Mouse (Mus musculus) heart, postnatal 25 days (tissue): ENCODE measurements at regions not wholly inside any gene's neighbourhood (a gene's known extent, or its start where the extent isn't known, plus 50 kb on each side); places are given as distances from the start of the nearest gene placed in this dataset.
"Not testable (repeated sequence)": the region's sequence is repeated elsewhere in the genome, so short reads cannot be mapped to it uniquely, and the experiment has no call there.

Experiments used
- DNase-seq: peaks from one replicate; pipeline ENCODE4 v3.0.0; 2022; ENCODE audit warnings: low spot score
- intact Hi-C: fragments of 180-260 bp; cut with DNase I; formaldehyde crosslinking; loops from one replicate; pipeline ENCODE4 v1.15.1; 2025

GRCm38 (mm10) chr16:55589382-55589956, 249.2 kb downstream of the Nfkbiz start:
- DNase-seq = no peak
- intact Hi-C loops = no loop called here

DNA sequence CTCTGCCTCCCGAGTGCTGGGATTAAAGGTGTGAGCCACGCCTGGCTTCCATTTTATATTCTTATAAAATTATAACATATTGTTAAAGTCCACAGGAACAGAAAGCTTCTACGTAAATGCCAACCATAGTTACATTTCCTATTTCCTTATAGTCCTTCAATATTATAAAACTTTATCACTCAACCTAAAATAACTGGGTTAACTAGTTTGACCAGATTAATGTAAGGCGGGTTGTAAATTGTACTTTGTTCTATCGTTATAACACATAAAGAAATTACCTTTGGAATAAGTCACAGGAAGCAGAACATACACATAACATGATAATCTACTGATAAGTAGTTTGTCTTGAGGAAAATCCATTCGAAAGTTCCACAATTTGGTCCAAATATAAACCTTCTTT, 251.6 kb downstream of the Nfkbiz start:
- DNase-seq = no peak
- intact Hi-C loops = no loop called here

GRCm38 (mm10) chr16:55582906-55583305, 255.8 kb downstream of the Nfkbiz start:
- intact Hi-C loops = no loop called here
- no peak for DNase-seq

GRCm38 (mm10) chr16:55582029-55582428, 256.7 kb downstream of the Nfkbiz start:
- intact Hi-C loops = no loop called here

GRCm38 (mm10) chr16:55580827-55581226, 257.9 kb downstream of the Nfkbiz start:
- intact Hi-C loops = no loop called here
- DNase-seq = no peak

More at GRCm38 (mm10) chr16:55582029-55582428, 256.7 kb downstream of the Nfkbiz start:
- DNase-seq = no peak

DNA sequence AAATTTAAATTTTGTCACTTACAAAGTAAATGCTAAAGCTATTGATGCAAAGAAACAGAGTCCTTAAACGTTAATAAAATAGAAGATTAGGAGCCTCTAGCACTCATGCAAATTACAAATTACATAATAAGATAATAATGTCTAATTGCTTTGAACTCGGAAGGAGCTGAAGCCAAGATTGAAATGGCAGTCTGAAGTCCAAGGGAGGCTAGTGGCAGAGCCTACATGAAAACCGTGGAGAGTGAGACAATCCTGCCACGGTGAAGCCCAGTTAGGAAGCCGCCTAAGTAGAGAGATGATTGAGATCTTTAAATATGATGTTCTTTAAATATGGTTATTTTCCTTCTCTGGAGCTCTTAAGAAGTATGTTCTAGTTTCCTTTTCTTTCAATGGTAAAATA, 260.0 kb downstream of the Nfkbiz start:
- no peak for DNase-seq
- intact Hi-C loops = no loop called here

- DNase-seq, intact Hi-C loops: not testable (repeated sequence)
Observed at GRCm38 (mm10) chr16:55575609-55576283, 263.0 kb downstream of the Nfkbiz start.

GRCm38 (mm10) chr16:55571106-55571505, 267.6 kb downstream of the Nfkbiz start:
- intact Hi-C loops = no loop called here
- DNase-seq = peak; percentile 31

- intact Hi-C loops = no loop called here
- DNase-seq = no peak
Observed at GRCm38 (mm10) chr16:55570097-55570496, 268.6 kb downstream of the Nfkbiz start.

DNA sequence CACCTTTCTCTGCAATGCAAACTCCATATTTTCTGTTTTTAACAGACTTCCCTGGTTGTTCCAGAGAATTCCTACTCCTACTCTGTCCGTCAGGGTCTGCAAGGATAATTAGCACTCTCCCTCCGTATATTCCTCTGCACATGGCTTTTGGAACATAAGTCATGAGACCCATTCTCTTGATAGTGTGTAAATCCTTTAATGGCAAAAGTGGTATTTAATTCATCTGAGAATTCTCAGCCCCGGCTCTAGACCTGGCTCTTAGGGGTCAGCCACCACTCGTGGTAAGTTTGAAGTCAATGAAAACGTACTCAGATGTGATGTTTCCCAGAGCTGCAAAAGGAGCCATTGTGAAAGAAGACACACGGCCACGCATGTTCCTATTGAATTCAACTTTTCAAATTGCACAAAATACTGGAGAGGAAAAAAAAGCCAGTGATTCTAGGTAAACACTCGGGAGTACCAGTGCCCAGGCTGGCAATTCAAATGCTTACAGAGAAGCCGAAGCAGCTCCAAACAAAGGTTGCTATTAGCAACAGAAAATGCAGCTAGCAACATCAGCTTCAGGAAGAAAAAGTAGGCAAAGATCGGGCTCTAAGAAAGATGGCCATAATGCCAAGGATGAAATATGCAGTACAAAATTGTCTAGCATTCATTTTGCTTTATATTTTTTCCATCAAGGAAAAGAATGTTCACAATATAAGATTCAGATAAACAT, 258.2 kb upstream of the Zpld1 start:
- intact Hi-C loops = no loop called here
- DNase-seq = no peak

GRCm38 (mm10) chr16:55555224-55555623, 257.4 kb upstream of the Zpld1 start:
- peak; percentile 6 for DNase-seq
- intact Hi-C loops = no loop called here

DNA sequence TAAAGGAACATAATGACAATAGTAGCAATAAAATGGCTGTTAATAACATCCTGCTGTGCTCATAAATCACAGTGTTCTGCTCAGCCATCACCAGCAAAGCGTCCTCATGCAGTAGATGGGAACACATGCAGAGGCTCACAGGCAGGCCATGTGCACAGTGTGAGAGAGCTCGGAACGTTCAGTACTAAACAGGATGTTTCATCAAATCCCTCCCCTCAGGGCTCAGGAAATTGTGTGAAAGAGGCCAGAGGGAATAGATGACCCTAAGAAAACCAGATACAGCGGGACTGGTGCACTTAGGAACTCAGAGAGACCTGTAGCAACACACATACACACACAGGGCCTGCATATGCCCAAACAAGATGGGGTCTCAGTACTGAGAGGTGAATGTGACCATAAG, 256.1 kb upstream of the Zpld1 start:
- intact Hi-C loops = no loop called here
- DNase-seq = no peak

DNA sequence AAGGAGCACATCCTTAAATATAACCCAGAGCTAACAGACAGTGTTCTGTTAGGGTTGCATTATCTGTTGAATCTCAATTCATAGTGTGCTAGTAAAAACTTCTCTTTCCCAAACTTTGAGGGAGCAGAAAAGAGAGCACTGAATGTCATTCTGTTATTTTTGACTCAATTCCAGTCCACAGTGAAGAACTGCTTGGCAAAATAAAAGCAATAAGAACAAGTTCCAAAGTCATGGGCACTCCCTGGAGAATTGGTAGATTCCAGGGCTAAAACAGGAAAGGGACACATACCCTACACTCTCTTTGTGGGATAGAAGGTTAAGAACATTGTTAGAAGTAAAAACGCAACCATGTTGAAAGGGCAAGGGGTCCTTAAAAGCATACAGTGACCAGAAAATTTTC, 253.6 kb upstream of the Zpld1 start:
- DNase-seq = no peak
- intact Hi-C loops = no loop called here

DNA sequence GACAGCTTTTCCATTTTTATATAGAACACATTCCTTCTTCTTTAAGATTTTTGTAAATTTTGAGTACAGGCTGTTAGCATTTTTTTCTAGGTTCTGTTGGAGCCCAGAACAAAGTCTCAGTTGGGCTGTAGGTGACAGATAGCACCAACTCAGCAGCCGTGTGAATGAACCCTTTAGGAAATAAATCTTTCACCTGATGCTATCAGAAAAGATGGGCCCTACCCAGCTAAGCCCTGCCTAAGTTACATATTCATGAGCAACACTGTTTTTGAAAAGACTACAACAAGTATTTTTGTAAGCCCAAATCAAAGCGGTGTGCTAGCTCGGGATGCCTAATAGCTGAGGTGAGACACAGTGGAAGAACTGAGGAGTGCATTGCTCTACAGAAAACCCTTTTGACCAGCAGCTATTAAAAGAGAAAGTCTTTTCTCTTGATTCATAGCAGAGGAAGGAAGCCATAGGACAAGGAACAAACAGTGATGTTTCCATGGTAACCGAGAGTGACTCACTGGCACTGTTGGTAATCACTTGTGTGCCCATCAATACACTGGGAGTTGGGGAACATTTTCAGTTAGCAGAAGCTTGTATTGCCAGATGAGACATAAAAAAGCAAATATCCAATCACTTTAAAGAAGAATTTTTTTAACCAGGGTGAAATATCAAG, 253.0 kb upstream of the Zpld1 start:
- intact Hi-C loops = no loop called here
- DNase-seq = no peak

DNA sequence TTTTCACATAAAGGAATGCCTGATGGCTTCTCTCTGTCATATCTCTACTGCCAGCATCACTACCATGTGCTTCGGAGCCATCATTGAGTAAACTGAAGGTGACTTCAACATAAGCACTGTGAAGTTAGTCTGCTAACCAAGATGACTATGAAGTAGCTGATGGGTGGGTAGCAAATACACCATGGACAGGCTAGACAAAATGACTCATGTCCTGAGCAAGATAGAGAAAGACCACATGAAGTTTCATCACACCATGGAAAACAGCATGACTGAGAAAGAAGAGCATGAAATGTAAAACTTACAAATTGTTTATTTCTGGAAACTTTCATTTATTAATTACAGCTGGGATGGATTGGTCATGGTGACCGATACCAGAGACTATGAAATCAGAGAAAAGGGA, 249.3 kb upstream of the Zpld1 start:
- DNase-seq = no peak
- intact Hi-C loops = no loop called here

- DNase-seq = no peak
- intact Hi-C loops = no loop called here
Observed at GRCm38 (mm10) chr16:55540336-55541015, 242.7 kb upstream of the Zpld1 start.

- intact Hi-C loops = no loop called here
- DNase-seq = no peak
Observed at GRCm38 (mm10) chr16:55539179-55539578, 241.4 kb upstream of the Zpld1 start.

DNA sequence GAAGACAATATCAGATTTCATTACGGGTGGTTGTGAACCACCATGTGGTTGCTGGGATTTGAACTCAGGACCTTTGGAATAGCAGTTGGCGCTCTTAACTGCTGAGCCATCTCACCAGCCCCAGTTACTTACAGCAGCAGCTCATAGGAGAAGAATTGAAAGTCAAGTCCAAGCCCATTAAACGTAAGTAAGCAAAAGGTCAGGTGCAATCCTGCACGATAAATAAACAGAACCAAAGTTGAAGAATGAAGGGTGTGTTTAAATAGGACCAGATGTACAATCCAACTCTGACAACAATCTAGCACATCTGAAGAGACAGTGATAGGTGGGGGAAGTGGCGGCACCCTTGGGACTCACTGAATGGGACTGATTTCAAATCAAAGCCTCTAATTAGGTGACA, 239.8 kb upstream of the Zpld1 start:
- DNase-seq = no peak
- intact Hi-C loops = no loop called here

- no peak for DNase-seq
- intact Hi-C loops = no loop called here
Observed at GRCm38 (mm10) chr16:55532686-55533085, 234.9 kb upstream of the Zpld1 start.

GRCm38 (mm10) chr16:55530844-55531243, 233.1 kb upstream of the Zpld1 start:
- intact Hi-C loops = no loop called here
- no peak for DNase-seq
